Mouse (Mus musculus): Measurements from ENCODE around the gene Exoc3. TPM values are rescaled to one million over a fixed set of nuclear protein-coding genes. Genes with fewer than 3 reads are reported as not detected.

Gene Exoc3
- polyA plus RNA-seq, 1 experiment from 2014 or later = 66.4 TPM

Other genes starting within 250 kb of the Exoc3 start
- not detected in 2 replicates for gene Zdhhc11, start 244.9 kb downstream of the Exoc3 start, polyA plus RNA-seq (2015; fragmentation: Nextera tagmentation; extraction: Ambion mirVana)
- 2.7 and 3.2 TPM in 2 replicates for gene Tppp, start 199.3 kb downstream of the Exoc3 start, polyA plus RNA-seq (2015; fragmentation: Nextera tagmentation; extraction: Ambion mirVana)
- 9.9 and 12.7 TPM in 2 replicates for gene Cep72, start 146.4 kb downstream of the Exoc3 start, polyA plus RNA-seq (2015; fragmentation: Nextera tagmentation; extraction: Ambion mirVana)
- 8.5 and 10.3 TPM in 2 replicates for gene Slc9a3, start 87.3 kb downstream of the Exoc3 start, polyA plus RNA-seq (2015; fragmentation: Nextera tagmentation; extraction: Ambion mirVana)
- 0.43 and 0.54 TPM in 2 replicates for gene Ahrr, start 83.6 kb upstream of the Exoc3 start, polyA plus RNA-seq (2015; fragmentation: Nextera tagmentation; extraction: Ambion mirVana)
- 203 and 214 TPM in 2 replicates for gene Pdcd6, start 108.8 kb upstream of the Exoc3 start, polyA plus RNA-seq (2015; fragmentation: Nextera tagmentation; extraction: Ambion mirVana)
- gene Sdha, start 141.5 kb upstream of the Exoc3 start, polyA plus RNA-seq (2015; fragmentation: Nextera tagmentation; extraction: Ambion mirVana) = 404 and 405 TPM in 2 replicates
- gene Ccdc127, start 141.6 kb upstream of the Exoc3 start, polyA plus RNA-seq (2015; fragmentation: Nextera tagmentation; extraction: Ambion mirVana) = 38.5 and 39.4 TPM in 2 replicates
- gene Lrrc14b, start 155.3 kb upstream of the Exoc3 start, polyA plus RNA-seq (2015; fragmentation: Nextera tagmentation; extraction: Ambion mirVana) = not detected in 2 replicates
- gene Zfp72, start 182.1 kb upstream of the Exoc3 start, polyA plus RNA-seq (2015; fragmentation: Nextera tagmentation; extraction: Ambion mirVana) = 3.6 and 3.8 TPM in 2 replicates
- gene Ftl1-ps1, start 191.0 kb upstream of the Exoc3 start, polyA plus RNA-seq (2015; fragmentation: Nextera tagmentation; extraction: Ambion mirVana) = 90.8 and 94.4 TPM in 2 replicates

Data from intestine, embryonic 16.5 days (tissue).